Mouse (Mus musculus) small intestine, adult 2 months (tissue): ENCODE measurements around the gene Mid1.
"Not testable (repeated sequence)": the region's sequence is repeated elsewhere in the genome, so short reads cannot be mapped to it uniquely, and the experiment has no call there.

Source experiments
- CTCF ChIP-seq: fragments of 200-500 bp; IDR thresholded peaks from 2 replicates; pipeline ENCODE4 v1.5.1; 2012; ENCODE audit warnings: low read depth, mild to moderate bottlenecking, control low read depth, inconsistent platforms, low read length, moderate library complexity, mixed read lengths; ENCODE audit not compliant: insufficient replicate concordance, insufficient read length; ENCODE audit errors: extremely low read depth
- POLR2A ChIP-seq: fragments of 200-500 bp; IDR thresholded peaks from 2 replicates; pipeline ENCODE4 v1.6.1; 2012; ENCODE audit warnings: low read depth, mild to moderate bottlenecking, control low read depth, inconsistent platforms, low read length, moderate library complexity

- not testable (repeated sequence) for TF ChIP-seq CTCF, POLR2A
Measured at GRCm38 (mm10) chrX:170008179-170008467, 323.1 kb downstream of the Mid1 start.
